Mouse (Mus musculus): ENCODE measurements around the gene Il20rb.

DNA sequence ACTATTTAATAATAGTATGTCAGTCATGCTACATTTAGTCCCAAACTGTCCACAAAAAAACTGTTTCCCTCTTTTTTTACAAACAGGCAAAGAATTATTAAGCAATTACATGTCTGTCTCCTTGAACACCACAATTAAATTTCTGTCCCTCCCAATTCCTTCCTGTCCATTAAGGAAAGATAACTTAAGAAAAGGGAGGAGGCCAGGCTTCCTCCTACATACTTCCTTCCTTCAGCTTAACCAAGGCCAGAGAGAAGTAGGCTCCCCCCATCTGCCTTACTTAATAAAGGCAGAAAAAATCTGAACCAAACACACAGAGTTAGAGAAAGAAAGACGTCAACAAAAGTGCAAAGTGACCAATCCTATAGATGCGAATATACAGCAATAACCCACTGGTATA lies 21.0 kb upstream of the Il20rb start:
- no peak for TF ChIP-seq CTCF (IDR thresholded peaks at IDR 0.05; ENCODE audit: low read depth)
- TF ChIP-seq EP300 (optimal IDR thresholded peaks at IDR 0.05) = no peak
